Mouse (Mus musculus) liver, adult (tissue): Measurements from ENCODE around the gene Ptprm.

Source experiments
- GATA4 ChIP-seq: IDR thresholded peaks from 2 replicates; pipeline ENCODE4 v1.6.1; 2014; ENCODE audit warnings: mild to moderate bottlenecking, low read length; ENCODE audit not compliant: insufficient replicate concordance

Ptprm gene

DNA sequence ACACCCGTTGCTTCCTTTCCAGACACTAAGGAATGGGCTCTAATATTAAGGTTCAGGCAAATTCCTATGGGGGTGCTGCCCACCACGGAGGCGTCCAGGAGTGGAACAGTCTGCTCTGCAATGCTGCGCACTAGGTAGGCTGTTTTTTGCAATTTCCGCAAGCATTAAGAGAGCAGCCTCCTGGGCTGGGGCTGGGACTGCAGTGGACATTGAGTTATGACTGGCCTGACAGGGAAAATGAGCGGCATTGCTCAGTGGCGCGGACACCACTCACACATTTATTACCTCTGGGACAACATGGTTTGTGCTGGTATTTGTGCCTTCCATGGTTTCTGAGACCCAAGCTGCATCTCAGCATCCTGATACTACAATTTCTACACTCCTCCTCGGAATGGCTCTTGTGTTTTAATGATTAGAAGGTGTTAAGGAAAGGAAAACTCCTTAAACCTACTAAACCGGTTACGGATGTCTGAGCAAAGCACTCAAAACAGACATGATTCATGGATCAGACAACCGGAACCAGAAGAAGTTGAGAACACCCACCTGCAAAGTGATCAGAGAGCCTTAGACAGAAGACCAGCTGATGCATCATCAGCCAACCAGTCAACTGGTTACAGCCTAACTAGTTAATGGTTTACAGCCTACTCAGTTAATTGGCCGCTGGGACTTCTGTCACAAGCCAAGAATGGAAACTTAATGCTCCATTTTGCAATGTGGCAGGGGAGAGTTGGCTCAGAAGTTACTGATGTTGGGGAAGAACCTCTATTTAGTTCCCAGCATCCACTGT lies 76.9 kb downstream of the Ptprm start:
- TF ChIP-seq GATA4 = no peak

DNA sequence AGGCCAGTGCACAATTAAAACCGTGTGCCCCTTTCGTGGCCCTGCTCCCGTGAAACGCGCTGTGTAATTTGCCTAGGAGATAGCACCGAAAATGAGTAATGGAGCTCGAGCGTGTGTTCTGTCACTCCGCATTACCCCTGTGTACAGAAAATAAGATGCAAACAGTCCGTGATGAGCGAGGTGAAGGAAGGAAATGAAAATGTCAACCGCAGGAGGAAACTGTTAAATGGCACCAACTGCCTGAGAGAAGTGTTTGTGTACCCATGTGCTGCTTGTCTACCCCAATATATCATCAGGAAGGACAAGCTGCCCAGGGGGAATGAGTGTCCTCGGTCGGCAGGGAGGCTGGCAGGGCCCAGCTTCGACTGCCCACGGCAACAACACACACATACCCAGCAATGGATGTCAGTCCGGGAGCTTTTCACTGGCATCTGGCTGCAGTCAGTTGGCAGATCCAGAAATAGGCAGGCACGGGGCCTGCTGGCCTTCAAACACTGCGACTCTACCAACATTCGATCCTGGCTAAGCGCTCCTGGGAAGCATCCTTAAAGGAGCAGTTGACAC lies 79.6 kb downstream of the Ptprm start:
- TF ChIP-seq GATA4 = no peak

DNA sequence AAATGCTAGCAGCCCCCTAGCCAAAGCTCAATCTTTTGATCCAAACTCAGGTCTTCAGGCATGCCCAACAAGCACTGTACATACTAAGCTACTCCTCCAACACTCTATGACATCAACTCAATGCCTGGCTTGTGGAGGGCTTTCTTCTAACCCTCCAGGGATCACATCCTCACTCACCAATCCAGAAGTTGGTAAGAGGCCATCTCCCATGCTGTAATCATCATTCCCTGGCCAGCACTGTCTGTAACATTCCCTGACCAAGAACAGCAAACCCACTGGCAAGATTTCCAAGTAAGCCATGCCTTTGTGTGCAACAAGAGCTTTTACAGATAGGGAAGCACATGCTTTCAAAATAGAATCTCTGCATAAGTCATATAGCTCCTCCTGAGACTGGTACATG lies 81.3 kb downstream of the Ptprm start:
- no peak for TF ChIP-seq GATA4

DNA sequence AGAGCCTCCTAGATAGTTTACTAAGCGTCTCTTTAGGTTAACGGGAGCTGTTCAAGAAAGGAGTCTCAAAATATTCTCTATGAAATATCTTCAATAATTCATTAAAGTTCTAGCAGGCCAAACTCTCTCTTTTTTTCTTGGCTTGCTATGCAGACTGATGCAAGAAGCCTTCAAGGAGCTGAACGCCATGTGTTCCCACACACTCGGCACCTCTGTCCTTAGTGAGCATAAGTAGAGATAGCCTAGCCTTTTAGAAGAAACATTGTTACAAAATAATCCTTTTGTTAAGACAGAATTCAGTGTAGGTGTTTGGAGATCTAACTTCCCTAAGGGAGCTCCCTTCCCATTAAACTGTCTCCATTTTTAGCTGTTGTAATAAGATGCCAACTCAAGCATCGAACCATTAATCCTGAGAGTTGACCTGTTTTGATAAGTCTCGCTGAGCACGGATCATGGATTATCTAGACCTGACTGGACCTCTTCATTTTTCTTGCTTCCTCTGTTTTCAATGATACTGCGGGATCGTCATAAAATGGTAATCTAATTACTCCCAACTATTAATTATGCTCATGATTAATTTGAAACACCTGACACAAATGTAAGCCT lies 85.7 kb downstream of the Ptprm start:
- TF ChIP-seq GATA4 = no peak

DNA sequence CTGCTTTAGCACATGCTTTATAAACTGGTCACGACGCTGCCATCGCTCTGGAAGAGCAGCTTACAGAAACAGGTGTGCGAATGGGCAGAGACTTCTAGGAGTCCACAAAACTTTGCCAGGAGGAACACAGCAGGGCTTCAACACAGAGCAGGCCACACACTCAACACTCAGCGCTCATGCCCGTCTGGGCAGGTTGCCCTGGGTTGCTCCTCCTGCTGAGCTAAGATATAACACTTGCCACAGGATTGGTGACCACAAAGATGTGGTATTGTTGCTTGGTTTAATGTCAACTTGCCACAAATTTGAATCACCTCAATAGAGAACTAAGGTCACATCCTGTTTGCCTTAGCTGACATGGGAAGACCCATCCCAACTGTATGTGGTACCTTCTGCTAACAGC lies 88.0 kb downstream of the Ptprm start:
- TF ChIP-seq GATA4 = no peak

DNA sequence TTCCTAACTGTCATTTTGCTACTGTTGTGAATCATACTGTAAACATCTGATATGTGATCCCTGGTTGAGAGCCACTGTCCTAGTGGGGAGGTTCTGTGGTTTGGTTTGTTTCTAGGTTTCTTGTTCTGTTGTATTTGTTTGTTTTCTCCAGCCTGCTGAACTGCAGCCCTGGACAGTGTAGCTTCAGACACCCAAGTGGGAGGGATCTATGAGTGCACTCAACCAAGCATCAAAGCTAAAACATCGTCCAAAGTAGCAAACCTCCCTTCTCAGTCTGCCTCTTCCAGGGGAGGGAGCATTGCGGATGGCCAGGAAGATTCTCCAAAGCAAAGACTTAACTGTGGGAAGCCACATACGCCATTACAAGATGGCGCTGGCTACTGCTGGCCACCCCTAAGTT lies 88.7 kb downstream of the Ptprm start:
- no peak for TF ChIP-seq GATA4

DNA sequence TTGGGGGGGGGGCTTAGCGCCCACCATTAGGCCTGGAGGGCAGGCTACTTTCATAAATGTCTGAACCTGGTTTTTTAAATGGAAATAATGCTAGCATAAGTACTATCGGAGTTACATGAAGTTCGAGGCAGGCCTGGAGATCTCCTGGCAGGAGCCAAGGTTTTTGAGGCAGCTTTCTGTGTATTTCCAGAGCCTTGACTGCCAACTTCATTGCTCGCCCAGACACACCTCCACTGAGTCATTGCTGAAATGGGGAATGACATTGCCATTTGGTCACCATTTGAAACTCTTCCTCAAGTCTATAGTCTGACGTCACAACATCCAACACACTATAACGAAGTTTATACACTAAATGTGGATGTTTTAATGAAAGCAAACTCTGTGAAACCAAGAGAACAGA lies 89.5 kb downstream of the Ptprm start:
- no peak for TF ChIP-seq GATA4

DNA sequence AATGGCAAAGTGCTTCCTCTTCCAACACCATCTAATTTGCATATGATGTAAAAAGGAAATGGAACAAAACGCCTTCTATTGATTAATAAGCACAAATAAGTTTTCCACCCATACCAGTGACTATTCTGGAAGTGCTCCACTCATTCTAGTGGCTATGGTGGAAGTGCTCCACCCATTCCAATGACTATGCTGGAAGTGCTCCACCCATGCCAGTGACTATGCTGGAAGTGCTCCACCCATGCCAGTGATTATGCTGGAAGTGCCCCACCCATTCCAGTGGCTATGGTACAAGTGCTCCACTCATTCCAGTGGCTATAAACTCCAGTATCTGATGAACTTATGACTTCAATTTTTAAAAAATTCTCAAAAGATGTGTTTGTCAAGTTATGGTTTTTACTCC lies 91.2 kb downstream of the Ptprm start:
- no peak for TF ChIP-seq GATA4

DNA sequence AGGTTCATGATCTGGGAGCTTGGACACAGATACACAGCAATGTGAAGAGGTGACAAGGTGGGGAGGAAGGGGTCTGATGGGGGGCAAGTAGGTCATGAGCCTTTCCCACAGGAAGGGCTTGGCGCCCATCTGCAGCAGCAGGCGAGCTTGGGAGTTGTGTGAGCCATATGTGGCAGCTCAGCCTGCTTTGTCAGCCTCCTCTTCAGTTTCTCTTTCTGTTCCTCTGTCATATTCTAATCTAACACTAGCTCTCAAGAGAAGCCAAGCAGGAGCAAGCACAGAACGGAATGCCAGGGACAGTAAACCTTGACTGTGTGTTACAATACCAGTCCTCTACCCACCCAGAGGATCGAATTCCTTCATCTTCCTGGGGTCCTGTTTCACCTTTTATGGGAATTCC lies 94.2 kb downstream of the Ptprm start:
- TF ChIP-seq GATA4 = no peak

DNA sequence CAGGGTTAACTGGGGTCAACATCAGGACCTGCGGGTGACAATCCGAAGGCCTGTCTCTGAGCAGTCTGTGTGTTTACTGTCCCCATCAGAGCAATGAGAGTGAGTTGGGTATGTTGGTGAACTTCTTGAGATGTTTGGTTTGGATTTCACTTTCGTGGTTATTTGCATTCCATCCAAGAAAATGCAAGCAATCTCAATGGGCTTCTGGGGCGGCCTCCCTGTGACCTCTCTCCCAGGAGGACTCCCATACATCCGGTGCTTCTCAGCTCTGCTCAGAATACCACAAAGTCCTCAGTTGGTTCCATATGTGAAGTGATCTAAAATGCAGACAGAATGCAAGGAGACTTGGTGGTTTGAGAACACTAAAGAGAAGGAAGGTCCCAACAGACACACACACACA lies 96.5 kb downstream of the Ptprm start:
- TF ChIP-seq GATA4 = no peak

DNA sequence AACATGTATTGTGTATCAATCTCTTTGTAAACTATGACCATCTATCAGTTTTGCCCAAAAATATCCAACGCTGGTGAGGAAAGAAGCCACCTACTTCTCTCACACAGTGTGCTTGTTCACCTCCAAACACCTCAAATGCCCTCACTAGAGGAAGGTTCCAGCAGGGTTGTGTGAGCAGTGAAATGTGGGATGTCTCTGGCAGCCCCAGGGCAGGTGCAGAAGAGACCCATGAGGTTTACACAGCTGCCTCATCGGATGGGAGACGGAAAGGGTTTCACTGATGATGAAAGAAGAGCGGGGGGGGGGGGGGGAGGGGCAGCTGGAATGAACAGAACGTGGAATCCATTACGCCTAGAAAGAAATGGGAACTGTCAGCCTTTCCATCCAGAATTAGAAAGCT lies 98.1 kb downstream of the Ptprm start:
- no peak for TF ChIP-seq GATA4

DNA sequence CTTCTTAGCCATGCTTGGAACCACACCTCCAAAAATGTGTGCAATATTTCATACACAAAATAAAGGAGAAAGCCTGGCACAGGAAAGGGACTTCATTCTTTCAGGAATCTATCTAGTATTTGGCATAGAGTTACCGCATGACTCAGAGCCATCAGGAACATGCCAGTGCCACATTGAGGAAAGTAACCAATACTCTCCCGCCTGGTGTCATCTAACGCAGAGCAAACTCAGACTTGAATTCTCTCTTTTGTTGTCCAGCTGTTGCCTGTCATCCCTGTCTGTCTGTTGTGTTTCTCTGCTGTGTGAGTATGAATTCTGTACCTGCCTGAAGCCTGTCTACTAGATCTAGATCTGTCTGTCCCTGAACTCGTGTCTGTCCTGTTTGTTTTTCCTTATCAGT lies 100.8 kb downstream of the Ptprm start:
- no peak for TF ChIP-seq GATA4

DNA sequence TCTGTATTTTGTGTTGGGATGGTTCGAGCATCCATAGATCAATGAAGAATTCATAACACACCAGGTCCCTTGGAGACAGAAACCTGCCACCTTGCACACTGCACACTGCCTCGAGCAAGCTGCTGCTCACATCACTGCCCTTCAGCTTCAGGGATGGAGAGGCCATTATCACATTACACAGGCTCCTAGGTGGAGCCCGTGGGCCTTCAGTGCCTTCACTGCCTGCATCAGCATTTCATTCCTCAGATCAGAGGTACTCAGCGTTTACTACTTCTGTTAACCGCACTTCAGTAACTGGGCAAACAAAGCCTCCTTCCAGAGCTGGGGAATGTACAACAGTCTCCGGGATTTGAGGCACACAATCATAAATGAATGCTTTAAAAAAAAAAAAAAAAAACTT lies 101.3 kb downstream of the Ptprm start:
- no peak for TF ChIP-seq GATA4

DNA sequence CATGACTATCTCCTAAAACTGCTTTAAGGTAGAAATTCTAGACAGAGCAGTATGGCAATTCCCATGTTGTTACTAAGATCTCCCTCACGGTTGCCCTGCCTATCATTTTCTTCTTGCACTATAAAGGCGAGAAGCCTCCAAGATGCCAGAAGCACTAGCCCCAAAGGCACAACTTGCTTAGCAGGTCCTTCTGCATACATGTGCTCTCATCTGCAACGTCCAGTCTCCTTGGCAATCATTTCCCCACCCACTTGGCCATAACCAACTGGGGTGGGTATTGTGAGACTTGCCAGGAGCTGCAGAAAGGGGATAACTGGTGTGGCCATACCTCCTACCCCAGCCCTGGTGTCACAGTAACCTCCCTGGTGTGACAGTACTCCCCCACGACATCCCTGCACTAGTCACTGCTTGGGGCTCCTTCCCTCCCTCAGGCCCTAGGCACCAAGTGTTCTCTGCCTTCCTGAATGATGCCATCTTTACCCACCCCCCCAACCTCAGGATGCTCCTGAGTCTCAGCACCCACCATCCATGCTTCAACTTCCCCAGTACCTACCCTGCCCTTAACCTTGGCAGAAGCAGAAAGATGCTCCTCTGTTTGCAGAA lies 108.9 kb downstream of the Ptprm start:
- no peak for TF ChIP-seq GATA4

DNA sequence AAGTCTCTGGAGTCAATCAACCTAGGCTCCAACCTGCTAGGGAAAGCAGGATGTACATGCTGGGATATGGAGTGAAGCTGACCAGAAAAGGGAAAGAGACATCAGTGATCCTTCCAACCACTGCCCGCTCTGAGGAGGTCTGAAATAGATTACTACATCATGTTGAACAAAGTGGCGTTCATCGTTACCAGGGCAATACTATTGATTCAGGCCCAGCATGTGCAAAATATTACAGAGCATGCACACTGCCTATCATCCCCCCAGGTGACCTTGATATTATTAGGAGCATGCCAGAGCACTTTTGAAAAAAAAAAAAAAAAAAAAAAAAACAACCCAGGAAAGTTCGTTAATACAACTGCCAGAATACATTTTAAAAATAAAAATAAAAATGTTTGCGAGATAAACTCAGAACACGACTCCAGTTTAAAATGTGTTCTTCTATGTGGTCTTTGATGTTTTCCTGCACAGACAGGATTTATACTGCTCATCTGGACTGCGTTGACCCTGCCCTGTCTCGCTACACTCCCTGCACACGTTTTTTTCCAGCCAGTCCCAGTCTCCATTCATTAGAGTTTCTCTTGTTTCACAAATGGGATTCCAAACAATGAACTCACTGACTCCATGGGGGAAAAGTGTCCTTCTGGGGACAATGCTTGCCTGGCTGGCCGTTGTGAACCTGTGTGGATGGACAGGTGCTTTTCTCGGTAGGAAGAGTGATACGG lies 111.3 kb downstream of the Ptprm start:
- no peak for TF ChIP-seq GATA4

DNA sequence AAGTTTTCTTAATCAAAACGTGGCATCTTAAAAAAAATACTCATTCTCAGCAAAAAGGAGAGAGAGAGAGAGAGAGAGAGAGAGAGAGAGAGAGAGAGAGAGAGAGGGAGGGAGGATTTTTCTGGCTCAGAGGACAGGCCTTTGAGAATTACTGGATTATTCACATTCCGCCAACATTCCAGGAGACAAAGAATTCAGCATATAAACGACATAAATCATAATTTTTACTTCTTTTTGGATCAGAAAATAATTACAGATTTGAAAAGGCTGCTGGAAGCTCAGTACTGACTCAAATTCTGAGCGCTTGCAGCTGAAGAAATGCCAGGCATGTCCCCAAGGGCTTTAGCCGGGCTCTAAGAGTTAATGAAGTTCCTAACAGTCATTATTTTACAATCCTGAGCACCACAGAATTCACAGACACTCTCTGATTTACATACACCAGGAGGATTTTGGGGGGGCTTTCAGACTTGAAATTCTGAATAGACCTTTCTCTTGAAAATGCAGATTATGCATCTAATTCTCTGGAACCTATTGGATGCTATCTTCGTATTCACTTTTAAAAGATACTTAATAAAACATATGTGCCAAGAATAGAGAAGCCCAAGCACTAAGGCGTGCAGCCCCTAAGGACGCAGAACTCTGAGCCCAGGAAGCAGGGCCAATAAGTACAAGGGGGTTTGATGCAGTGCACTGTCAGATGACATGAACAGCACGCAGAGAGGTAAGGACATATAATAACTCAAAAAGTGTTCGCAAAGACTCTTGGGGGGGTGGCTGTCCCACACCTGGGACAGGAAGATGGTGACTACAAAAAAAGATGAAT lies 112.1 kb downstream of the Ptprm start:
- TF ChIP-seq GATA4 = no peak
